Mouse (Mus musculus) gastrocnemius, adult 2 months (tissue): ENCODE measurements at regions not wholly inside any gene's neighbourhood (a gene's known extent, or its start where the extent isn't known, plus 50 kb on each side); places are given as distances from the start of the nearest gene placed in this dataset.

Source experiments
- DNase-seq: peaks from one replicate; pipeline ENCODE4 v3.0.0; 2022
- H3K27ac ChIP-seq: fragments of 200-600 bp; 2 replicates; pipeline ENCODE4 v1.8.1; 2022; ENCODE audit warnings: mild to moderate bottlenecking
- H3K4me3 ChIP-seq: fragments of 200-600 bp; 2 replicates; pipeline ENCODE4 v1.8.1; 2022; ENCODE audit warnings: mild to moderate bottlenecking, moderate library complexity
- CTCF ChIP-seq: fragments of 200-600 bp; IDR thresholded peaks from 2 replicates; pipeline ENCODE4 v1.8.1; 2022; ENCODE audit warnings: antibody characterized with exemption, mild to moderate bottlenecking, moderate library complexity
- intact Hi-C: fragments of 180-260 bp; cut with DNase I; formaldehyde crosslinking; loops from one replicate; pipeline ENCODE4 v1.15.1; 2025

DNA sequence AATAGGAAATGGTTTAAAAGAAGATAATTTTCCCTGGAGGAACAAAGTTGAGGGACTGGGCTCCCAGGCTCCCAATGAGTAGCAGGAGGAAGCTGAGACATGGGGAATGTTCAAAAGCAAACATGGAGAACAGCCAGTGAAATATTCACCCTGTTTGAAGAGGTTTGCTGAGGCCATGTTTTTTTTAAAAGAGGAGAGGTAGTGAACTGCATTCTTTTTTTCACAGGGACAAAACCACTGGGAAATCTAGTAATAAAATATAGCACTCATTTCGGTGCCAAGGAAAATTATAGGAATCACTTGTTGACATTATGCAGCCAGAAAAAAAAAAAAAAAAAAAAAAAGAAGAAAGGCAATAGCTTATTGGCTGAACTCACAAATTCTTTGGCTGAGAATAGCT is 246.3 kb upstream of the Cdh11 start:
- intact Hi-C loops: no loop called here
- DNase-seq: no peak
- H3K4me3 ChIP-seq: no peak overlapping the region
- TF ChIP-seq CTCF: no peak
- H3K27ac ChIP-seq: no peak overlapping the region

DNA sequence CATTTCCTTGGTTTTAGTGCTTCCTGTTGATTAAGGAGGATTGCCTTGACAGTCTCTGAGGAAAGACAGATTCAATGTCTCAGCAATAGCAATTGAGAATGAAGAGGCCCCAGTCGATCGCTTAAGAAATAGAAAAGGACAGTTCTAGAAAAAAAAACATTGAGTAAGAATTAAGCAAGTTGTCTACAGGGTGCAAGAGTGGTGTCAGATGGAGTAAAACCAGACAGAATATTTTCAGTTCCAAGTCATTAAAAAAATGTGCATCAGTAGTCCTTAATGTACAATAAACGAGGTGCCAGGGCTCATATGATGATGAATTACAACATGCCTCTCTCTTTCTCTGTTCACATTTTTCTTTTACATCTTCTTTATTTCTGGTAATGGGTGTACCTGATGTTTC is 248.5 kb upstream of the Cdh11 start:
- no peak for DNase-seq
- TF ChIP-seq CTCF: no peak
- intact Hi-C loops: no loop called here
- Histone ChIP-seq H3K27ac (no peak overlapping the region), H3K4me3 (no peak overlapping the region)

DNA sequence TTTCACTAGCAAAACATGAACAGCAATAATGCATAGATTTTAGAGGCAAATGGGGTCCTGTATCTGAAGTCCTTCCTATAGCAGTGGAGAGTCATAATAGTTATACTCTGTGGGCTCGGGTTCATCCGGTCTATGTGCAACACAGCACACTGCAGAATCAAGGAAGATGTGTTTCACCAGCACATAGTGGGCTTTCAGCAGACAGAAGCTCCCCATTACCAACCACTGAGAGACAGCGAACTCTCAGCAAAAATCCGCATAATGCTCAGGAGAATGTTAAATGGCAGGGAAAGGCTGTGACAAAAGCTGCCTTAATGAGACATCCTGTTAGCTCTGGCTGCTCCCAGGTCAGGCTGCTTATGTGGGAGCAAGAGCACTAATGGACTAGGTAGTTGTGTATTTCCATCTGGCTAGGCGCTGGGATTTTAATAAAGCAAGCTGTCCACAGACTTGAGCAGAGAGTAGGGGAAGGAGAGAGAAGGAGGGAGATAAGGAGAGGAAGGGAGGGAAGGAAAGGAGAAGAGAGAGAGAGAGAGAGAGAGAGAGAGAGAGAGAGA is 286.7 kb upstream of the Cdh11 start:
- TF ChIP-seq CTCF: no peak
- Histone ChIP-seq H3K4me3 (no peak overlapping the region), H3K27ac (no peak overlapping the region)
- no peak for DNase-seq
- intact Hi-C loops: no loop called here

DNA sequence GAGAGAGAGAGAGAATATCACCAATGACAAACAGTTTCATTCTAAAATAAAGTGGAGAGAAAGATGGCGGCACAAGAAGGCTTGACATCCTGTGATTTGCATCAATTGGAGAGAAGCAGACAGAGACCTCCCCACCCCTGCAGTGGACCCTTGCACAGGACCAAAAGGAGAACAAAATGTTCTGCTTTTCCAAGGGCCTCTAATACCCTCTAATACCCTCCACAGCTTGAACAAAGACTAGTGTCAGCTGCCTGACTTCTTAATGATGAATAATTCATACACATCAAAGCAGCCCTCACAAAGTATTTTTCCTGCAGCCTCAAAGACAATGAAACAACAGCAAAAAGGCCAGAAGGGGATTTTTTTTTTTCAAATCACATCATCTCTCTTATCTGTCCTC is 287.2 kb upstream of the Cdh11 start:
- no peak overlapping the region for H3K4me3 ChIP-seq
- H3K27ac ChIP-seq: no peak overlapping the region
- no peak for DNase-seq
- intact Hi-C loops: no loop called here
- TF ChIP-seq CTCF: no peak

DNA sequence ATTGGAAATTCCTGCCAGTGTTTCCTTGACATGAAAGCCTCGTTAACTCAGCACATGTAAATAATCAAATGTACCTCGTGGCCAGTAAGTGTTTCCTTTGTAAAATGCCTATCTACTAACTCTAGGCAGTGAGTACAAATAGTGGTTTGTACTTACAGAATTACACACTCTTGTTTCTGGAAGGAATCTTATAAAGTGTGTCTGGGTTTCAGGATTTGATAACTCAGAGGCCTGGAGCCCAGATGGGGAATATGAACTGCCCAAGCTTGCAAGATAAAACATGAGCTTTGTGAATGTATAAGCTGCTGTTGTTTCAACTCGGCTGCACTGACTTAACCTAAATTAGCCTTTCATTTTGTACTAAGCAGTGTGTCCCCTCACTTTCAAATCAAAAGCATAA is 293.1 kb upstream of the Cdh11 start:
- DNase-seq: no peak
- no peak overlapping the region for H3K27ac ChIP-seq
- intact Hi-C loops: no loop called here
- no peak for TF ChIP-seq CTCF
- H3K4me3 ChIP-seq: no peak overlapping the region

DNA sequence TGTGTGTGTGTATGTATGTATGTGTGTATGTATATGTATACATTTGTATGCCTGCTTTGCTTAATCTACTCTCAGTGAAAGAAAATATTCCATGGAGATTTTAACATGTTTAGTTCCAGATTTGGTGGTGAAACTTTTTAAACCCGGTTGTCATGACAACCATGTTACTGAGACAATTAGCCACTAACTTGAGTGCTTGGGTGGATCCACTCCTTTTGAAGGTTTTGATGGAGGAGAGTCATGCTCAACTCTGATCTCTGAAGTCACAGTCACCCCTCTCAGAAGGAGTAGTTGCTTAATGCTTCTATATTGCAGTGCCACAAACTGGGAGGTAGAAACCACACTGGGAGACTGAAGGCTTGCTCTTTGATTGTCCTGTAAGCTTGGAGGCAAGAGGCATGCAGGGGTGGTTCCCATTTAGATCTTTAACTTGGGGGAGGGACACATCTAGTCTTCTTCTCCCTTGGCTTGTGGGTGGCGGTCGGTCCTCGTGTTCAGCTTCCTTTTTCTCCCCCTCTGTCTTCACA is 301.6 kb upstream of the Cdh11 start:
- intact Hi-C loops: no loop called here
- Histone ChIP-seq H3K4me3 (no peak overlapping the region), H3K27ac (no peak overlapping the region)
- TF ChIP-seq CTCF: no peak
- DNase-seq: no peak

DNA sequence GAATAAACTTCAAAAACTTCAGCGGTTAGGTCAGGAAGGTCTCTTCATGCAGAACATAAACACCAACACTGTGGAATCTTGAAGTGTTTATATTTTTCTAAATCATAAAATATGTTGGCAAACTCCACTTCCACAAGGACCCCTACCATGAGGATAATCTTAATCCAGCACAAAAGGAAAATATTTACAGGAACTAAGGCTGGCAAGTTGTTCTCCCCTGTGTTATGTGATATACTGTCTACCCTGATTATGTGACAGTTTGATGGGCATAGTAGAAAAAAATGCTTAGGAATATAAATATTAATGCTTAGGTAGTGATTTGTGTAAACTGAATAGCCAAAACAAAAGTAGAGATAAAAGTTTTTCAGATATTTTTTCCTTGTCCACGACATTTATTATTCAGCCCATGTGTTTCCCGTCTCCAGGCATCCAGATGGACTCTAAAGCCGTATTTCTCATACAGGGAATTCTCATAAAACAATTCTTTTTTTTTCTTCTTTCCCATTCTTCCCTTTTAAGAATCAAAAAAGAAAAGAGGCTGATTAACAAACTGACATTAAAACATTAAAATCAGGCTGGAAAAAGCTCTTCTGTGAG is 311.2 kb upstream of the Cdh11 start:
- no peak for TF ChIP-seq CTCF
- no peak overlapping the region for H3K4me3 ChIP-seq
- intact Hi-C loops: no loop called here
- no peak overlapping the region for H3K27ac ChIP-seq
- no peak for DNase-seq

DNA sequence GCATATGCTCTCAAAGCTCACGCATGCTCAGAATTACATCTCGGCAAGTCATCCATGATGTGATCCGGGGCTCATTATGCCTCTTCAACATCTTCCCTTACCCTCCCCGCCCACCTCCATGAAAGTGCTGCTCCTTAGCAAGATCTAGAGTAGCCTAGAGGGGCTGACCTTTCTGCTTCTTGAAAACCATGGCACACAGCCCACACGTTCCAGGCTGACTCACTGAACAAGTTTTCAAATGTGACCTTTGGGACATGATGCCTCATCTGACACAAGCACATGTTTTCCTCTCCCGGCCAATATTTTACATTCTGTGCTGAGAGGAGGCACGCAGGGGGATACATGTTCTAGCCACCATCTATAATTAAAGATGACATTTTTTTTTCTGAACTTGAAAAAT is 340.1 kb upstream of the Cdh11 start:
- DNase-seq: peak; percentile 51
- no peak for TF ChIP-seq CTCF
- intact Hi-C loops: no loop called here
- no peak overlapping the region for H3K27ac ChIP-seq
- H3K4me3 ChIP-seq: no peak overlapping the region

DNA sequence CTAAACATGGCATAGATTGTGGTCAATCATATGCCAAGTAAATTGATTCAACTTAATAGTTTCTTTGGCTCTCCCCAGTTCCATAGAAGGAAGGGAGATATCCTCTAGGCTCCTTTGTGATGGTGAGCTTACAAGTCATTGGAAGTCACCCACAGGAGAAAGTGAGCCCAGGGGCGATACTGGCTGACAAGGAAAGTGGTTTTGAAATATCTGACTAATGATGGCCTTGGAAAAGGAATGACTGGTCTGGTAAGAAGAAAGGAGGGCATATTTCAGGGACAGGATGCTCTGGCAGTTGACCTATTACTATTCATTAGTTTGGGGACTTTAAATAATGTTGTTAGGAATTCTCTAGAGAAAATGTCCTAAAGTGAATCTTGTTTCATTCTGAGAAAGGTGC is 352.7 kb upstream of the Cdh11 start:
- Histone ChIP-seq H3K4me3 (no peak overlapping the region), H3K27ac (no peak overlapping the region)
- intact Hi-C loops: no loop called here
- no peak for DNase-seq
- no peak for TF ChIP-seq CTCF

DNA sequence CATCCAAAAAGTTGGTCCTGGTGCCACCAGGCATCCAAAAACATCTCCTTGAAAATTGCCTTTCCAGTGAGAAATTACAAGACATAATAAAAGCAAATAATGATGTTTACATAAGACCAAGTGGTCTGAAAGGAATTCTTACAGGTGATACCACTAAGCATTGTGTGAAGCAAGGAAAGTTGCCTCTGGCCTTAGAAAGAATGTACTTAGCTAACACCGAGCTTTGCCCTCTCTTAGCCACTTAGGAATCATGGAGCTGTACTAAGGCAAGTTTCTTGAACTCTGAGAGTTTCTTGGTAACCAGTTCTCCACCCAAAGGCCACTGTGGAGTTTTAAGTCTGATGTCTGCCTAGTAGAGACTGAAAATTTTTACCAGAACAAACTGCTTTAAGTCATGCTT is 359.4 kb upstream of the Cdh11 start:
- no peak for DNase-seq
- no peak for TF ChIP-seq CTCF
- no peak overlapping the region for H3K4me3 ChIP-seq
- intact Hi-C loops: no loop called here
- no peak overlapping the region for H3K27ac ChIP-seq

DNA sequence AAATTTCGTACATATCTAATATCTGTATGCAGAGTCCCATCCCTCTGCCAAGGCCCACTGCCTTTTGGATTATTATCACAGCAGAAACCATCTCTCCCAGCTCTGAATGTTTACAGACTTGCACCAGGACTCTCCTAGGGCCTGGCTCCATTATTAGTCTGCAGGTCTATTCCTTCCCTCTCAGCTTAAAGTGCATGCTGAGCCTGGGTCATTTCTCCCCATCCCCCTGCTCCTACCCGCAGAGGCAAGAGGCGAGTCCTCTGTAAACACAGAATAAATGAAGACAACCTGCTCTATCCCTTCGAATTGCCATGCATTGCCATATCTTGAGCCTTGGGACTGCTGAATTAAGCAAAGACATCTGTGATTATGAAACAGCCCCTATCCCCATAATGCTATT is 362.6 kb upstream of the Cdh11 start:
- no peak overlapping the region for H3K4me3 ChIP-seq
- TF ChIP-seq CTCF: no peak
- intact Hi-C loops: no loop called here
- H3K27ac ChIP-seq: no peak overlapping the region
- DNase-seq: no peak

DNA sequence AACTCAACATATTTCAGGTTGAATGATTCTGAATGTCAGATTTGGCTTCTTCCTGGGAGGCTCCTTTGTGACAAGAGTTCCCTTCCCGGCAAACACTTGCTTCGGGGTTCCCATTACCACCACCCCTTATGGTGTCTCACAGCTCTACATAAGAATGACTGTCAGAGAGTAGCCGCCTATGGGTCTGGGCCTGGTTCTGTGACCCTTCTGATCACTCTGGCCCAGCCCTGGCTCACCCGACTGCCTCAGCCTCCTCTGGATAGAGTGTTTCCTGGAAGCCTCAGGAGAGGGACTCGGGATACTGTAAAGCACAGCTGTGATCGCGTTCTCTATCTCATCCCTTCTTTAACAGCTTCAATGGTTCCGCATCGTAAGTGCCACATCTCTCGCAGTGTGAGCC is 363.0 kb upstream of the Cdh11 start:
- intact Hi-C loops: no loop called here
- no peak overlapping the region for H3K4me3 ChIP-seq
- no peak overlapping the region for H3K27ac ChIP-seq
- no peak for DNase-seq
- TF ChIP-seq CTCF: no peak

DNA sequence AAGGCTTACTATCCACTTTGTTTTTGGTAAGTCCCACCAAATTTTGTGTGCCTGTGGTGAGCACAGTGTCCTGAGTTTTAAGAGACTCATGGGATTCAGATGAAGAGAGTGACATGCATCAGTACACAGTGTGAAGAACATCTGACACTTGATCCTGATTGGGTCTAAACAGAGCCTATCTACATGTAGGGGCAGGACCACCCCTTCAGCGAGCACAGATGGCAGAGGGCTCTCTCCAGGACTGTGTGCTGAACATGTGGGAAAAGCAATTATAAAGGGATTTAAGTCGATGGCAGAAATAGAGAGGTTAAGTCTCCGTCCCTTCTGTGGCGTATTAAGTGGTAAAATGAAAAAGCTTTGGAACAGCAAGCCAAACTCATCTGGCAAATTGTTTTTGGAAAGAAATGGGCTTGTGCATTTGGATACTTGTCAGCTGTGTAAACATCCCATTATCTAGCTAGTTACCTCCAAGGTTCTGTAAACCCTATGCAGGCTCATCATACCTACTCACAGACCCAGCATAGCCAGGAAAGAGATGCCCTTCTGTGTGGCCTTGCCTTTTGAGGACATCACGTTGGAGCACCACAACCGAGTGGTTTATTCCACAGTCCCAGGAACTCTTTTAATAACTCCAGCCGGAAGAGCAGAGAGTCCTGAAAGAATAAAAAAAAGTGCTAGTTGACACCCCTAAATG is 381.3 kb upstream of the Cdh11 start:
- intact Hi-C loops: no loop called here
- no peak for TF ChIP-seq CTCF
- DNase-seq: no peak
- H3K4me3 ChIP-seq: no peak overlapping the region
- no peak overlapping the region for H3K27ac ChIP-seq

DNA sequence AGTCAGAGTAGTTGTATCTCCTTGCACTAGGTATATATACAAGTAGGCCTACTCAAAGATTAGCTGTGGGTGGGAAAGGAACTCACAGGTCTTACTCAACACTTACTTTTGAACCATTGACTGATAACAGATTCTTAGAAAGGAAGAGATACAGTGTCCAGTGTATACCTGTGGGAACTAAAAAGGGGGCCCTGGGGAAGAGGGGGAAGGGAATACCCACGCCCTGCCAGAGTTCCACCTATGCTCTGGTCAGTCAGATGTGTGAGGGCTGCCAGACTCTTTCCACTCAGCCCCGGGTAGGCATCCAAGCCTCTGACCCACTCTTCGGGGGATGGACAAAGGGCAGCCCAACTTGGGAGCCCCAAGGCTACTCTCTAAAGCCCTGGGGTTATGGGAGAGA is 387.9 kb upstream of the Cdh11 start:
- no peak for TF ChIP-seq CTCF
- Histone ChIP-seq H3K4me3 (no peak overlapping the region), H3K27ac (no peak overlapping the region)
- DNase-seq: no peak
- intact Hi-C loops: no loop called here
